Comparison of ENCODE assay signal across 21 mouse cellular contexts in genomic region chr2:51637681-51638080, GRCm38 (mm10). TPM values are rescaled to one million over a fixed set of nuclear protein-coding genes. Genes with fewer than 3 reads are reported as not detected.
"Had no signal": no experiment of that assay in that cellular context is flagged by ENCODE, and none has a peak within 500 bp of the region (broad histone marks: within the 10 kb centered on the region; RNA-seq: fewer than 3 reads in every experiment).

No protein-coding gene starts in this region.

- H3K9ac ChIP-seq: limb, embryonic 15.5 days; liver, embryonic 15.5 days; lung, embryonic 14.5 days; midbrain, embryonic 13.5 days; neural tube, embryonic 15.5 days had no signal

- H3K4me3 ChIP-seq: left cerebral cortex, adult 2 months; limb, embryonic 15.5 days; liver, embryonic 15.5 days; midbrain, embryonic 13.5 days; myocyte; neural tube, embryonic 15.5 days had no signal

- ATAC-seq: intestine, postnatal 0 days; midbrain, embryonic 13.5 days had no signal

- H3K4me2 ChIP-seq: limb, embryonic 15.5 days; liver, embryonic 15.5 days; lung, embryonic 14.5 days; midbrain, embryonic 13.5 days; neural tube, embryonic 15.5 days had no signal

- DNase-seq: kidney, adult 8-10 months; lung, embryonic 14.5 days; lung, postnatal 10 days; lung, postnatal 4 days; right cerebral cortex, adult 18-20 months; right cerebral cortex, postnatal 25 days had no signal

- H3K27ac ChIP-seq: left cerebral cortex, adult 2 months; limb, embryonic 15.5 days; liver, embryonic 15.5 days; midbrain, embryonic 13.5 days; neural tube, embryonic 15.5 days had no signal

- H3K36me3 ChIP-seq: limb, embryonic 15.5 days; liver, embryonic 15.5 days; midbrain, embryonic 13.5 days; neural tube, embryonic 15.5 days had no signal

- H3K27me3 ChIP-seq: limb, embryonic 15.5 days; liver, embryonic 15.5 days; midbrain, embryonic 13.5 days; neural tube, embryonic 15.5 days had no signal

- H3K9me3 ChIP-seq: limb, embryonic 15.5 days; liver, embryonic 15.5 days; midbrain, embryonic 13.5 days; neural tube, embryonic 15.5 days had no signal

- H3K4me1 ChIP-seq: limb, embryonic 15.5 days; liver, embryonic 15.5 days; midbrain, embryonic 13.5 days; neural tube, embryonic 15.5 days had no signal

RNA-seq across cellular contexts. Expression of gene Tas2r134, which starts 10.4 kb away (rescaled TPM):
- total RNA-seq: layer of hippocampus, postnatal 25 days; left cerebral cortex, adult 2 months; left cerebral cortex, postnatal 25 days; megakaryocyte-erythroid progenitor cell, adult 5-6 weeks had no signal
- polyA plus RNA-seq: intestine, postnatal 0 days; kidney, embryonic 16.5 days; limb, embryonic 11.5 days; limb, embryonic 15.5 days; liver, embryonic 15.5 days; lung, embryonic 14.5 days; midbrain, embryonic 13.5 days; myocyte; neural tube, embryonic 11.5 days; neural tube, embryonic 15.5 days; small intestine, adult 2 months; stomach, embryonic 14.5 days had no signal
